Mouse (Mus musculus) megakaryocyte, adult 5-6 weeks (primary cell): ENCODE results near the gene Chrna1. TPM values are rescaled to one million over a fixed set of nuclear protein-coding genes. Genes with fewer than 3 reads are reported as not detected.
"Not testable (repeated sequence)": the region's sequence is repeated elsewhere in the genome, so short reads cannot be mapped to it uniquely, and the experiment has no call there.

Experiments used
- ATAC-seq: 2 replicates; pipeline ENCODE4 v1.8.0; 2016; ENCODE audit warnings: mild to moderate bottlenecking, inconsistent platforms; ENCODE audit not compliant: poor library complexity, severe bottlenecking
- total RNA-seq, 2 experiments: library from RNA; stranded (forward) in 1 of 2; stranded (reverse) in 1 of 2; fragments of 153-499, 151-499 nt in 1 of 2; fragments of 221-1000, 200-1000 nt in 1 of 2; gene quantifications; 2 replicates each; pipeline versions ENCODE4 v1.2.3 to v1.2.4; 2015 to 2017

Chrna1 gene
- total RNA-seq, 2 experiments from 2014 or later, result not detected

DNA sequence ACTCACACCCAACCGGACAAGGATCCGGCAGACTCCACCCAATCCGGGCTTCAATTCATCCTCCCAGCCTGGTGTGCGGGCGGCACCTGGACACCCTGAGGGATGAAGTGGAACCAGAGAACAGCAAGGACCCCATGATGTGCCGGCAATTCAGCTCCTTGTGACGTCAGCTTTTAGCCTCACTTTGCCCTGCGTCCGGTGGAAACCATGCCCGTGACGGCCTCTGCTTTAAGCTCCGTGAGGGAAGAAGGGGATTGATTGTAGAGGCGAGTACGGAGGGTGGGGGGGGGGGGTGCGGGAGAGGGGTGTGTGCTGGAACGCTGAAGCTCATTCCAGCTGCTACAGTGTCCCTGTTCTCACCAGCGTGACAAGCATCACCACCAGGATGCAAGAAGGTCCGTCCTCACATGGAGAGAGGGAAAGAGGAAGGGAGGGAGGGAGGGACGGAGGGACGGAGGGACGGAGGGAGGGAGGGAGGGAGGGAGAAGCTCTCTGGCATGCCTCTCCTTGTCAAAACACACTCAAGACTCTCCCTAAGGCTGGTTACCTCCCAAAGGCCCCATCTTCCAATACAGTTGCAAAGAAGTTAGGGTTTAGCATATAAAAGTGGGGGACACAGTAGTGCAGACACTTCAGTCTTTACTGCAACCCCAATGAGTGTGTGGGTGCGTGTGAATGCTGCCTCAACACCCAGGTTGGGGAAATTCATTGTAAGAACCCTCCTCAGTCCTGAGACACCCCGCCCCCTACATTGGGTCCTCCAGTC, 19.1 kb downstream of the Chrna1 start:
- no peak for ATAC-seq

DNA sequence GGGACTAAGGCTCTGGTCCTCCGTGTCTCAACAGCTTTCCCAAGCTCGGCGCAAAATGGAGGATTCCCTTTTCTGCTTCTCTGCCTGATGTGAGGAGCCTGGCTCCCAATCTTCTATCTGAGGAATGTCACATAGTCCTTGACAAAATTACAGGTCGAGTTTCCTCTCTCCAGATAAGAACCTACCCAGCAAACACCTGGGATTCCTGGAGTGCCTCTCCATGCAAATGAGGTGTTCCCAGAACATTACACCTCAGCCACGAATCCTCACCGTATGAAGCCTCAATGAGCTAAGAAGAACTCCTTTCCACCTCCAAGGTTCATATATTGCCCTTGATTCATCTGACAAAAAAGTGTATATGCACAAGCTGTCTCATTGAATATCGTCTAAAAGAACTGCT, 19.7 kb downstream of the Chrna1 start:
- ATAC-seq, result no peak

DNA sequence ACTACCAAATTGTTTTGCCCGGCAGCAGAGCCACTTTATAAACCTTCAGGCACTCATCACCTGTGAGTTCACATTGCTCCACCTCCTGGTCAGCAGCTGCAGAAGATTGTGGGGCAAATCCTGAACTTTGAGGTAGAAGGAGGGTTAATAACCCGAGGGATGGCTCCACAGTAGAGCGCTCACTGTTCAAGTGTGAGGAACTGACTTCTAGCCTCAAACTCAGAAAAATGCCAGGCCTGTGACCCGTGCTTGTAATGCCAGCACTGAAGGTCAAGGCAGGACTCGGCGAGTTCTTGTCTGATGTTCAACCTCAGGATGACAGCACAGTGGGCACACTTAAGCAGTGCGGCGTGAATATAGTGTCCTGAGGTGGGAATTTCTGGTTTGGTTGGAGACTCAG, 22.2 kb downstream of the Chrna1 start:
- ATAC-seq, result no peak

GRCm38 (mm10) chr2:73557061-73557460, 23.1 kb downstream of the Chrna1 start:
- ATAC-seq, result not testable (repeated sequence)

DNA sequence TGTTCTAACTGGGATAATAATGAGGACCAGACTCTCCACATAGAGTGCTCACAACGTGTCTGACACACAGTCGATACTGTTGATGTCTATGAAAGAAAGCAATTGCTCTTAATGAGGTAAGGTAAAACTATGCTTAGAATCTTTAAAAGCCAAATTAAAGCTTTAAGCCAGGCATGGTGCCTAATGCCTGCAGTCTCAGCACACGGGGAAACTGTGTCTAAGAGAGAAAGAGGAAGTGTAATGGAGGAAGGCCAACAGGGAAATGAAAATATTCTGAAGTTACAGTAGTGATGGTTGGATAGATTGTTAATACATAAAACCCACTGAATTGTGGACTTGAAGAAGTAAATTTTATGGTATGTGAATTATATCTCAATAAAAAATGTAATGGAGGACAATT, 25.7 kb downstream of the Chrna1 start:
- peak; percentile 81 for ATAC-seq

DNA sequence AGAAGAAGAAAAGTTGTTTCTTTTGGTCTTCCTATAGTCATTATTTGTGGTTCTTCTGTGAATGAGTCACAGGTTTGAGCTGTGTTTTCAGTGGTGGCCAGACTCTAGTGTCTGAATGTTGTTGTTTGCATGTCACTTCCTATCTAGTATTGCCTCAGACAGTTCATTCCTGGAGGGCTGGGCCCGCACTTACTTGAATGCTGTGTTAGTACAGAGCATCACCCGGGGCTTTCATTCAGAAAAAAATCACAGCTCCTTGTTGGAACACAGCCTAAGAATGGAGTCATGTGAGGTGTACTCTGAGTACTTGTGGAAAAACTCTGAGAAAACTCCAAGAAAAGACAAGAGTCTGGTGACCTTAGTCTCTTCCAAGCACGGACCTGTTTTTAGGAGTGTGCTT, 27.2 kb downstream of the Chrna1 start:
- ATAC-seq, result peak; percentile 18; the same call in 1 of the 2 replicates

- ATAC-seq, result 0 out of 2 replicates have a peak, but pooled peaks have one; percentile 22
Measured at GRCm38 (mm10) chr2:73550725-73551124, 29.4 kb downstream of the Chrna1 start.

- peak; percentile 80 for ATAC-seq
Measured at GRCm38 (mm10) chr2:73548542-73548941, 31.6 kb downstream of the Chrna1 start.

GRCm38 (mm10) chr2:73547256-73547655, 32.9 kb downstream of the Chrna1 start:
- peak; percentile 33; the same call in 1 of the 2 replicates for ATAC-seq

DNA sequence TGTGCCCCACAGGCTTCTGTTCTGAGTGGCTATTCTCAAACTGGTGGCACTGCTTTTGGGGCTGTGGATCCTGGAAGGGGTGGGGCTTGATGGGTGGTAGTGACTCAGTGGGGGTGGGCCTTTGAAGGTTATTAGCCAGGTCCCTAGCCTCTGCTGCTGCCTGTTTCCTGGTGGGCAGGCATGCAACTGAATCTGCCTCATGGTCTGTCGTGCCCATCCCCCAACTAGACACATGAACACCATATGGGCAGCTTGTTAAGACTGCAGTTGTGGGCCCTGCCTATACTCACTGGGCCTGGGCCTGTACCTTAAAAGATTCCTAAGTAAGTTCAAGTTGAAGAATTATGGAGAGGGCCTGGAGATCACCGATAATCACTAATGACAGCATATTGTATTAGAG, 34.6 kb downstream of the Chrna1 start:
- ATAC-seq, result no peak

- peak; percentile 92 for ATAC-seq
Measured at GRCm38 (mm10) chr2:73540450-73541162, 39.5 kb downstream of the Chrna1 start.

DNA sequence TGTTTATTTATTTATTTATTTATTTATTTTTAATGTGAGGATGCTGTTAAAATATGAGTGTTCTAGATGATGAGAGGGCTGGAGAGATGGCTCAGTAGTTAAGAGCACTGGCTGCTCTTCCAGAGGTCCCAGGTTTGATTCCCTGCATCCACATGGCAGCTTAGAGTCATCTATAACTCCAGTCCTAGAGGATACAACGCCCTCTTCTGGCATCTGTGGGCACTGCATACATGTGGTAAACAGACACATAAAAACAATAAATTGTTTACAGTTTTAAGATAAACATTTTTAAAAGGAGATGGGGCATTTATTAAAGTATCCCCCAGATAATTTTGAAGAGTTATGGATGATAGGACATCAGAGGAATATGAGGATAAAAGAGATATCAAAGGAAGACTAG, 40.4 kb downstream of the Chrna1 start:
- no peak for ATAC-seq

- no peak for ATAC-seq
Measured at GRCm38 (mm10) chr2:73539141-73539540, 41.0 kb downstream of the Chrna1 start.

DNA sequence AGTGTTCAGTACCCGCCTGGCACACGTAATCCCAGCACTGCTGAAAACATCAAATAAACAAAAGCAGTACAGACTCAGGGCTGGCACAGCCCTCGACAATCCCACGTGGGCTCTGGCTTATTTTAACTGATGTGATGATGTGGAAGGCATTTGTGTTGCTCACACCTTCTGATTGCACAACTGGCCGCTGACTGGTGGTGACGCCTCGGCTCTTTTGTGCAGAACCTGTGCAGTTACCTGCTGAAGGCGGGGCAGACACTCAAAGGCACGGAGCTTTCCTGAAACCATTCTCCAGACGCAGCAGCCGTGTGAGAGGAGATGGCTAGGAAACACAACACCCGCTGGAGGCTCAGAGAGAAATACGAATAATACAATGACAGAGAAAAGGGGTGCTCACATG, 41.5 kb downstream of the Chrna1 start:
- no peak for ATAC-seq

- ATAC-seq, result no peak; the same call in 1 of the 2 replicates
Measured at GRCm38 (mm10) chr2:73536091-73536783, 43.9 kb downstream of the Chrna1 start.

DNA sequence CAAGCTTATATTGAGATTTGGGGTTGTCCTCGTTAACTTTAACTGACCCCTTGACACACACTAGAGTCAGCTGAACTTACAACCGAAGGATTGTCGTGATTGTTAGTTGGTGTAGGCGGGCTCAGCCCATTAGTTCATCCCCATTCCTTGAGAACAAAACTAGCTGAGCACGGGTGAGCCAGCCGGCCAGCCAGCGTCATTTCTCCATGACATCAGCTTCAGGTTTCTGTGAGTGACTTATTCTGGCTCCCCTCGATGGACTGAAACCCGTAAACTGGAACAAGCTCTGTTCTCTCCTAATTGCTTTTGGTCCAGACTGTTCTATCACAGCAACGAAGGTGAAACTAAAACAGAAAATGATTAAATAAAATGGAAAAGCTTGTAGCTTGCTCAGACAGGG, 45.4 kb downstream of the Chrna1 start:
- no peak for ATAC-seq

- ATAC-seq, result no peak
Measured at GRCm38 (mm10) chr2:73530487-73530886, 49.7 kb downstream of the Chrna1 start.

DNA sequence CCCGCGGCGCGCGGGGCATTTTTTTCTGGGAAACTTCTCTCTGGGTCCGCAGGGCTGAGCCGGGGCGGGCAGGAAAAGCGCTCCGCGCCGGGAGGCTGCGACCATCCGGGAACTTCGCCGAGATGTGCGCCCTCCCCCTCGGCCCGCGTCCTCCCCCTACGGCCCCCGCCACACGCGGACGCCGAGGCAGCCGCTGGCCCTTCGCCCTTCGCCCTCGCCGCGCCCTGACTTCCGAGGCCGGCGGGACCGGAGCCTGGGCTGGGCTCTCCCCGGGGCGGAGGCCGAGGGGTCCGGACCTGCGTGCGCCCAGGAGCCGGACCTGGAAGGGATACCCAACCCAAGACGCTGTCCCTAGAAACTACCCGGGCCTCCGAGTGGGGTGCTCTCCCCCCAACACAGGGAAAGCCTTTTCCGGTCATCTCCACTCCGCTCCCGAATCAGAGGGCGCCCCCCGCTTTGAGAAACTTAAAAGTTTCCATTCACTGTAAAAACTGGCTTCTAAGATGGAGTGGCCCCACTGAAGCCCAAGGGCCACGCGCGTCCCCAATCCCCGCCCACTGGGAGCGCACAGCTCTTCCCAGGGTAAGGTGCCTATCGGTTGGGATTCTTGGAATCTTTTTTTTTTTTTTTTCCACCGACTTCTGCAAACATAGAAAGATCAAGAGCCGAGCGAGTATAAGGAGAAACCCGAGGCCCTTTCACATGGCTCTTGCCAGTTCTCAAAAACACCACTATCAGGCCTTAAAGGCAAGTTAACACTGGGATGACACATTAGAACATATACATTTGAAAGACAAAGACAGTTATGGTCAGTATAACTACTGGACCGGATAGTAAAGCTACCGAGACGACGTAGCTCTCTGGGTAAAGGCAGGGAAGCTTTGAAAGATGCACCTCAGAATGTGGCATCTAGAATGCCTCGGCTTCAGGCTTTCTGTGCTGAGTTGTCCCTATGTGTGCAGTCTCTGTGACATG, 50.5 kb downstream of the Chrna1 start, which contains the start of gene Wipf1:
TSS of gene Wipf1 (minus strand) at position 379 of the 975 bp plus-strand sequence.
- peak; percentile 28 for ATAC-seq

DNA sequence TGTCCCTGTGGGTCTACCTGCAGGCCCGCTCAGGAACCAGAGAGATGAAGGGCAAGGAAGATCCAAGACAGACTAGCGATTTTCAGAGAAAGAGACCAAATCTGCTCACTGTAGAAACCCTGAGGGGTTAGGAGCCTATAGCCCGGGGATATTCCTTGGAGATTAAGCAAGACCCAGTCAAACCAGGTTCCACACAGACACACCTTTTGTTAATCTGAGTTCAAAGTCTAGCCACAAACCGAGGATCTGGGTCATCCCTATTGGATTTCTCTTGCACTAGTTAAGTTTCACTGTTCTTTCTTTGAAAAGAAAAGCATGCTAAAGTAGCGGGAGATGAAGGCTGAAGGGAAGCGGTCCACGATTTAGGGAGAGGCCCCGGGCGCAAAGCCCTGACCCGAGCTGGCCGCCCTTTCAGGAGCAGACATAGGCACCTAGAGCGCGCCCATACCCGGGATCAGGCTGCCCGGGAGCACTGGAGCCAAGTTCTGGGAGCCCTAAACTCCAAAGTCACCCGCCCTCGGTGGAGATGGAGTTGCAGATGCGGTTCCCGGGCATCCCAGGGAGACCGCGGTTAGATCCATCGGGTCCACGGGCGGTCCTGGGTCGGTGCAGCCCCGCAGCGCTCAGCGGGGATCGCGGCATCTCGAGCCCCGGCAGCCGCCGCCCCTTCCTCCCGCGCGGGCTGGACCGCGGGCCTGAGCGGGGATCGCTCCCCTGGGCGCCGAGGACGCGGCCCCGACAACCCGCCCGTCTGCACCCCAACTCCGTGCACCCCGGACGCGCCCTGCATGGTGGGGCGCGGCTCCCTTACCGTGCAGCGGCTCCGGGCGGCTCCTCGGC, 51.4 kb downstream of the Chrna1 start:
- ATAC-seq, result peak; percentile 22
